ENCODE assay signal across 11 mouse cellular contexts in genomic region chr6:8352533-8353168, GRCm38 (mm10).
DNase-seq lines count a peak whose midpoint lies in the region; ATAC-seq lines count a peak whose summit lies in the region.
"Had no signal": no experiment of that assay in that cellular context is flagged by ENCODE, and none has a peak within 500 bp of the region (broad histone marks: within the 10 kb centered on the region; RNA-seq: fewer than 3 reads in every experiment).

No protein-coding gene starts in this region.

- peak; percentile 79 for ATAC-seq in hindbrain, embryonic 11.5 days (ENCODE audit: low FRiP score)
- peak; percentile 76 for ATAC-seq in forebrain, embryonic 14.5 days
- peak; percentile 61 for ATAC-seq in midbrain, embryonic 12.5 days (ENCODE audit: low FRiP score, low read depth)

- no peak overlapping the region for H3K4me3 ChIP-seq in hindbrain, embryonic 11.5 days (ENCODE audit: low read depth, low read length)
- H3K4me3 ChIP-seq in hindbrain, embryonic 10.5 days = no peak overlapping the region
- no peak overlapping the region for H3K4me3 ChIP-seq in forebrain, embryonic 14.5 days (ENCODE audit: low read depth, low read length)
- no peak overlapping the region for H3K4me3 ChIP-seq in midbrain, embryonic 12.5 days
- H3K4me3 ChIP-seq: stomach, embryonic 15.5 days had no signal

- H3K4me2 ChIP-seq in hindbrain, embryonic 11.5 days (replicated peaks; ENCODE audit: low read depth, low read length) = no peak overlapping the region
- peak overlapping the region; percentile 22 for H3K4me2 ChIP-seq in forebrain, embryonic 14.5 days (ENCODE audit: low read length)
- H3K4me2 ChIP-seq in midbrain, embryonic 12.5 days (replicated peaks) = peak overlapping the region; percentile 28
- H3K4me2 ChIP-seq: stomach, embryonic 15.5 days had no signal

- DNase-seq in hindbrain, embryonic 11.5 days (ENCODE audit: low spot score) = no peak
- no peak for DNase-seq in hindbrain, embryonic 10.5 days (ENCODE audit: low spot score)
- peak; percentile 10 for DNase-seq in CD4-positive helper T cell, adult 2 months (ENCODE audit: low read depth, low spot score)
- peak; percentile 60 for DNase-seq in forebrain, embryonic 14.5 days (ENCODE audit: low spot score)
- no peak for DNase-seq in left cerebral cortex, adult 18-20 months (ENCODE audit: low spot score in 2 of 2)
- no peak for DNase-seq in cerebellum, postnatal 14 days
- no peak for DNase-seq in cerebellum, postnatal 36 days
- DNase-seq: cerebellum, adult 2 months; lung, postnatal 10 days had no signal

- H3K4me1 ChIP-seq in hindbrain, embryonic 11.5 days (replicated peaks; ENCODE audit: control insufficient read depth, insufficient read depth, low read length) = no peaks in the 10 kb centered on the region
- no peaks in the 10 kb centered on the region for H3K4me1 ChIP-seq in hindbrain, embryonic 10.5 days (replicated peaks)
- peaks cover 18% of the 10 kb centered on the region for H3K4me1 ChIP-seq in forebrain, embryonic 14.5 days (ENCODE audit: control insufficient read depth, insufficient read depth, low read length)
- peaks cover 20% of the 10 kb centered on the region for H3K4me1 ChIP-seq in midbrain, embryonic 12.5 days
- H3K4me1 ChIP-seq: stomach, embryonic 15.5 days had no signal

- no peak overlapping the region for H3K27ac ChIP-seq in hindbrain, embryonic 11.5 days (ENCODE audit: low read depth, low read length)
- no peak overlapping the region for H3K27ac ChIP-seq in hindbrain, embryonic 10.5 days
- no peak overlapping the region for H3K27ac ChIP-seq in forebrain, embryonic 14.5 days (ENCODE audit: low read depth, low read length)
- peak overlapping the region; percentile 46 for H3K27ac ChIP-seq in midbrain, embryonic 12.5 days (replicated peaks)
- H3K27ac ChIP-seq: stomach, embryonic 15.5 days had no signal

- H3K36me3 ChIP-seq in hindbrain, embryonic 11.5 days (ENCODE audit: control insufficient read depth, insufficient read depth, low read length) = no peaks in the 10 kb centered on the region
- no peaks in the 10 kb centered on the region for H3K36me3 ChIP-seq in hindbrain, embryonic 10.5 days
- no peaks in the 10 kb centered on the region for H3K36me3 ChIP-seq in forebrain, embryonic 14.5 days (ENCODE audit: control insufficient read depth, insufficient read depth, low read length)
- no peaks in the 10 kb centered on the region for H3K36me3 ChIP-seq in midbrain, embryonic 12.5 days
- H3K36me3 ChIP-seq: stomach, embryonic 15.5 days had no signal

- H3K27me3 ChIP-seq in hindbrain, embryonic 11.5 days (ENCODE audit: control insufficient read depth, insufficient read depth, low read length) = no peaks in the 10 kb centered on the region
- no peaks in the 10 kb centered on the region for H3K27me3 ChIP-seq in hindbrain, embryonic 10.5 days (ENCODE audit: insufficient read depth, poor library complexity, severe bottlenecking)
- H3K27me3 ChIP-seq in forebrain, embryonic 14.5 days (replicated peaks; ENCODE audit: control insufficient read depth, insufficient read depth, low read length) = no peaks in the 10 kb centered on the region
- no peaks in the 10 kb centered on the region for H3K27me3 ChIP-seq in midbrain, embryonic 12.5 days
- H3K27me3 ChIP-seq: stomach, embryonic 15.5 days had no signal

- no peaks in the 10 kb centered on the region for H3K9me3 ChIP-seq in hindbrain, embryonic 11.5 days (ENCODE audit: control insufficient read depth, low read length)
- no peaks in the 10 kb centered on the region for H3K9me3 ChIP-seq in hindbrain, embryonic 10.5 days
- H3K9me3 ChIP-seq in forebrain, embryonic 14.5 days (replicated peaks; ENCODE audit: control insufficient read depth, low read length) = no peaks in the 10 kb centered on the region
- H3K9me3 ChIP-seq in midbrain, embryonic 12.5 days = no peaks in the 10 kb centered on the region
- H3K9me3 ChIP-seq: stomach, embryonic 15.5 days had no signal

- H3K9ac ChIP-seq in hindbrain, embryonic 11.5 days (ENCODE audit: low read depth, low read length) = no peak overlapping the region
- no peak overlapping the region for H3K9ac ChIP-seq in forebrain, embryonic 14.5 days (ENCODE audit: low read length)
- H3K9ac ChIP-seq in midbrain, embryonic 12.5 days (replicated peaks) = no peak overlapping the region
- H3K9ac ChIP-seq: stomach, embryonic 15.5 days had no signal

- WGBS in hindbrain, embryonic 11.5 days = 58% methylated on average over 12 of the region's 12 CpGs
- WGBS in hindbrain, embryonic 10.5 days = 68% methylated on average over 12 of the region's 12 CpGs
- 29% methylated on average over 12 of the region's 12 CpGs for whole genome bisulfite sequencing in forebrain, embryonic 14.5 days
- WGBS in midbrain, embryonic 12.5 days = 39% methylated on average over 12 of the region's 12 CpGs

Comparison
In these comparisons a context has a peak if more than half of its experiments do, and no peak if none do; other contexts are left out.
1. DNase-seq: peak in CD4-positive helper T cell, adult 2 months (single experiment) and forebrain, embryonic 14.5 days (single experiment); none in hindbrain, embryonic 11.5 days (single experiment), hindbrain, embryonic 10.5 days (single experiment), left cerebral cortex, adult 18-20 months (0 of 2), cerebellum, postnatal 14 days (0 of 2) and cerebellum, postnatal 36 days (0 of 2).
2. Peak in every context shown above with its lines, with median percentiles within 50 percentile points of each other: ATAC-seq.